Mouse (Mus musculus): ENCODE measurements around the gene Troap. TPM values are rescaled to one million over a fixed set of nuclear protein-coding genes. Genes with fewer than 3 reads are reported as not detected.
A peak's percentile ranks its signal among the peaks of the same experiment; 100 is the strongest.
"Not testable (repeated sequence)": the region's sequence is repeated elsewhere in the genome, so short reads cannot be mapped to it uniquely, and the experiment has no call there.

The Troap gene
- polyA plus RNA-seq, 1 experiment = 15.2 TPM

DNA sequence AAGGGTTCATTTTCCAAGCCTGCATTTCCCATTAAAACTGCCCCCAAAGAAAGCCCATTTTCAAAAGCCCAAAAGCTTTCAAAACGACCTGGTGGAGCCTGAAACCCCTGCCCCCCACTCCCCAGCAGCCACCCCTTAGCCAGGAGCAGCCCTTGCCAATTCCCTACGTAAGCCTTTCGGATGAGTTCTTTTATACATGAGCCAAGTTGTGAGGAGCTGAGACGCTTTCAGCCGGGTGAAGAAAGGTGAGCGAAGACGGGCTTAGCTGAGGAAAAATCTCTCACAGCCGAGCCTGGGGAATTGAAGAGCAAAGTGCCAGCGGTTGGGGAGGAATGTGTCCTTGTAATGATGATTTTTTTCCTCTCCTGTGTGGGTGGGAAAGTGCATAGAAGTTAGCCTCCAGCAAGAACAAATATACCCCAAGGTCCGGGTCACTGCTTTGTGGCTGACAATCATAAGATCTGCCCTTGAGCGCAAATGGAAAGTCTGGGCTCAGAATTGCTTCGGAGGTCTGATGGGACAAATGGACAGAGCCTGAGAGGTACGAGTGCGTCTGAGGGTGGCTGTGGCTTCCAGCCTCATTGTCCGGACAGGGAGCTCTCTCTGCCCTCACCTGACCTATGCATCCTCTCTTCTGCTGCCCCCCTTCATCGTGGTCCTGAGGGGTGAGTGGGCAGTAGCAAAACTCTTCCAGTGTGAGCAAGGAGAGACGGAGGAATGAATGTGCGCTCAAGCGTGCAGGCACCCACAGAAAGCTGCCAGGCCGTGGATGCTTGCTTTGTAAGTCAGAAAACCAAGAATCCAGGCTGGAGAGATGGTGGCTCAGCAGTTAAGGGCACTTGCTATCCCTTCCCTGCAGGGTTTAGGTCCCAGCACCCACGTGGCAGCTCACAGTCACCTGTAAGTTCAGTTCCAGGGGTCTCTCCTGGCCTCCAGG is 33.2 kb upstream of the Troap start:
- Histone ChIP-seq H3K36me3 (ENCODE audit: control insufficient read depth, insufficient read depth, low read length) (no peaks in the 10 kb centered on the region), H3K4me3 (ENCODE audit: control insufficient read depth, low read depth, low read length) (no peak overlapping the region), H3K27ac (ENCODE audit: control insufficient read depth, insufficient read depth, low read depth, low read length) (peak overlapping the region; percentile 64), H3K4me1 (ENCODE audit: control insufficient read depth, insufficient read depth, low read length) (peaks cover 8% of the 10 kb centered on the region), H3K27me3 (ENCODE audit: control insufficient read depth, insufficient read depth, low read length) (no peaks in the 10 kb centered on the region)
- no peak for TF ChIP-seq POLR2A (IDR thresholded peaks at IDR 0.05; ENCODE audit: control insufficient read depth, low read depth, low read length)
- no peak for TF ChIP-seq CTCF (IDR thresholded peaks at IDR 0.05; ENCODE audit: control insufficient read depth, insufficient read depth, insufficient replicate concordance, low read depth, low read length)

DNA sequence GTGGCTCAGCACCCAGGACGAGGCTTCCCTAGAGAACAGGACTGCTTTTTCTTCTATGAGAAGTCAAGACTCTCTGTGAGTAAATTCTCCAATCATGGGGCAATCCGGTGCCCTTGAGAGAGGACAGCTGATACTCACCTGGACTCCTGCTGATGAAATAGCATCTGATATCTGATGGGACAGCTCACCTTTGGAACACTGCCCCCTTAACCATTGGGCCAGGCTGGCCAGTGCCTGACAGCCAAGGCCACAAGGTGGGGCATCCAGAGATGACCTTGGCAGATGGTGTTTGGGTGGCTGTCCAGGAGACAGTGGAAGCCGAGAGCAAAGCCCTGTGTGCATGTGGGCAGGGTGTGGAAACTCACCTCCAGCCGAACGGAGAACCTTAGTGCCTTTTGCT is 32.0 kb upstream of the Troap start:
- no peak for TF ChIP-seq POLR2A (IDR thresholded peaks at IDR 0.05; ENCODE audit: control insufficient read depth, low read depth, low read length)
- Histone ChIP-seq H3K27me3 (ENCODE audit: control insufficient read depth, insufficient read depth, low read length) (no peaks in the 10 kb centered on the region), H3K4me1 (ENCODE audit: control insufficient read depth, insufficient read depth, low read length) (peaks cover 8% of the 10 kb centered on the region), H3K36me3 (ENCODE audit: control insufficient read depth, insufficient read depth, low read length) (no peaks in the 10 kb centered on the region), H3K4me3 (ENCODE audit: control insufficient read depth, low read depth, low read length) (no peak overlapping the region), H3K27ac (ENCODE audit: control insufficient read depth, insufficient read depth, low read depth, low read length) (no peak overlapping the region)

DNA sequence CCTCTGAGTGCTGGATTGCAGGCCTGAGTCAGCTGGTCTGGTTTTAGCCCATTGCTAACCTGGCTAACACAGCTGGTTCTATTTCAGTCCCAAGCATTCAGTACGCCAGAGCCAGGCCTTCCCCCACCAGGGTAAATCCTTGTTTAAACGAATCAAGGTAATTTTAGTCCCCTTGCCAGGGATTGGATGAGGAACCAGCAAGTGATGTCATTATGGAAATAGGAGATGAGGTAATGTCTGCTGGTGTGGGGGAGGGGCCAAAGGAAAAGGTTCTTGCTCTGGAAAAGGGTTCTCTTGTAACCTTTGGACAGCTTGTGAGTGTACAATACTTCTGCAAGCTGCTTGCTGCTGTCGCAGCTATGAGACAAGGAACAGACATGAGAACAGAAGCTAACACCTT is 29.5 kb upstream of the Troap start:
- no peaks in the 10 kb centered on the region for H3K36me3 ChIP-seq (ENCODE audit: control insufficient read depth, insufficient read depth, low read length)
- H3K27me3 ChIP-seq (ENCODE audit: control insufficient read depth, insufficient read depth, low read length) = no peaks in the 10 kb centered on the region
- H3K4me3 ChIP-seq (ENCODE audit: control insufficient read depth, low read depth, low read length) = no peak overlapping the region
- TF ChIP-seq CTCF (IDR thresholded peaks at IDR 0.05; ENCODE audit: control insufficient read depth, insufficient read depth, insufficient replicate concordance, low read depth, low read length) = no peak
- no peak for TF ChIP-seq POLR2A (IDR thresholded peaks at IDR 0.05; ENCODE audit: control insufficient read depth, low read depth, low read length)
- H3K4me1 ChIP-seq (ENCODE audit: control insufficient read depth, insufficient read depth, low read length) = peaks cover 7% of the 10 kb centered on the region
- no peak overlapping the region for H3K27ac ChIP-seq (ENCODE audit: control insufficient read depth, insufficient read depth, low read depth, low read length)

DNA sequence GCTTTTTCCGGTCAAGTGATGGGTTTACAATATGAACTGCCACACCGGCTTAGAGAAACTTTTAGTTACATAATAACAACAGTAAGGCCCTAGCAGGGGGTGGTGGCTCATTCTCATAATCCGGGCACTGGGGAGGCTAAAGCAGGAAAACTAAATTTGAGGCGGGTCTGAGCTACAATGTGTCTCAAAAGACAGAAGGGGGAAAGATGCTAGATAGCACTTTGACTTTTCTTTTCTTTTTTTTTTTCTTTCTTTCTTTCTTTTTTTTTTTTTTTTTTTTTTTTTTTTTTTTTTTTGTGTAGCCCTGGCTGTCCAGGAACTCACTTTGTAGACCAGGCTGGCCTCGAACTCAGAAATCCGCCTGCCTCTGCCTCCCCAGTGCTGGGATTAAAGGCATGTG is 28.6 kb upstream of the Troap start:
- not testable (repeated sequence) for H3K4me3 ChIP-seq (ENCODE audit: control insufficient read depth, low read depth, low read length); H3K36me3 ChIP-seq (ENCODE audit: control insufficient read depth, insufficient read depth, low read length); H3K4me1 ChIP-seq (ENCODE audit: control insufficient read depth, insufficient read depth, low read length)

DNA sequence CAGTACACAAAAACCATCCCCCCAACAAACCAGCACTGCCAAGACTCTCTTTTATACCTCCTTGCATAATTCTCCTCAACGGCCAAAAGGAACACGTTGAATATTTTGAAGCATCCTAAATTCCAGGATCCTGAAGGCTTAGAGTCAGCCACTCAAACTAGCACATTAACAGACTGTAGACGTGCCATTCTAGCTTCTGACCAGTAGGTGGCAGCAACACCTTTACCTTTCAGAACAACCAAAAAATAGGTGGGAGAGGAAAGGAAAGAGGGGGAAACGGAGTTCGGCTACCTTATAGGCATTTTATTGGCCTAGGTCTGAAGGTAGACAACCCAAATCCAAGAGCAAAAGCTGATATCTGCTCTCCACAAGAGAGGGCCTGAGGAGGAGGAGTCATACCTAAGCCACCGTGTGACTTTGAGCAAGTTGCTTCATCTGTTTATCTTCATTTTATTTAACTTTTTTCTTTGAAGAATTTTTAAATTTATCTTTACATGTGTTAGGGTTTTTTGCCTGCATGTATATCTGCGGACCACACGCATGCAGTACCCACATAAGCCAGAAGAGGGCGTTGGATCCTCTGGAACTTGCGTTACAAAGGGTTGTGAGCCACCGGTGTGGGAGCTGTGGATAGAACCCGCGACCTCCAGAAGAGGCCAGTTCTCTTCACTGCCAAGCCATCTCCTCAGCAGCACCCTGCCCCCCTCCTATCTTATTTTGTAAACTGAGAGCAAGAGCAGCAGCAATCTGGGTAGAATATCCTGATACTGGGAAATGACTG is 24.7 kb upstream of the Troap start:
- H3K27ac ChIP-seq (ENCODE audit: control insufficient read depth, insufficient read depth, low read depth, low read length) = no peak overlapping the region
- H3K4me1 ChIP-seq (ENCODE audit: control insufficient read depth, insufficient read depth, low read length) = no peaks in the 10 kb centered on the region
- no peaks in the 10 kb centered on the region for H3K27me3 ChIP-seq (ENCODE audit: control insufficient read depth, insufficient read depth, low read length)
- H3K36me3 ChIP-seq (ENCODE audit: control insufficient read depth, insufficient read depth, low read length) = no peaks in the 10 kb centered on the region
- TF ChIP-seq POLR2A (IDR thresholded peaks at IDR 0.05; ENCODE audit: control insufficient read depth, low read depth, low read length) = no peak
- peak; percentile 78; the same call in 1 of the 2 replicates for TF ChIP-seq CTCF (IDR thresholded peaks at IDR 0.05; ENCODE audit: control insufficient read depth, insufficient read depth, insufficient replicate concordance, low read depth, low read length)
- H3K4me3 ChIP-seq (ENCODE audit: control insufficient read depth, low read depth, low read length) = no peak overlapping the region

More for the DNA sequence above, 28.6 kb upstream of the Troap start:
- not testable (repeated sequence) for H3K27ac ChIP-seq (ENCODE audit: control insufficient read depth, insufficient read depth, low read depth, low read length); H3K27me3 ChIP-seq (ENCODE audit: control insufficient read depth, insufficient read depth, low read length)

DNA sequence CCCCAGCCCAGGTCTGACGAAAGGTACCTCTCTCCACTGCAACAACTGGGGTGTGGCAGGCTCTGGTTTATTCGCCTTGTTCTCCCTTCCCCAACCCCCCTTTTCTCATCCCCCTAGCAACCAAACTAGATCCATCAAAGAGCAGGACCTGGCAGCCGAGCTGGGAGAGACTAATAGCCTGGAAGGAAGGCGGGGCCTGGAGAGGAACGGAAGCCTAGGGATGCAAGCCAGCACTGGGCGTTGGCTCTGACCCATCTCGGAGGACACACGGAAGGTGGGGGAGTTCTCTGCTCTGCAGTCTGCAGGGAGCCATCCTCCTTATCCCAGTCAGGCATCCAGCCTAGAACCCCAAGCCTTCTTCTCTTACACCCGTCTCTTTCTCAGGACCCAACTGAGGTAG is 21.0 kb upstream of the Troap start:
- H3K4me3 ChIP-seq (ENCODE audit: control insufficient read depth, low read depth, low read length) = no peak overlapping the region

DNA sequence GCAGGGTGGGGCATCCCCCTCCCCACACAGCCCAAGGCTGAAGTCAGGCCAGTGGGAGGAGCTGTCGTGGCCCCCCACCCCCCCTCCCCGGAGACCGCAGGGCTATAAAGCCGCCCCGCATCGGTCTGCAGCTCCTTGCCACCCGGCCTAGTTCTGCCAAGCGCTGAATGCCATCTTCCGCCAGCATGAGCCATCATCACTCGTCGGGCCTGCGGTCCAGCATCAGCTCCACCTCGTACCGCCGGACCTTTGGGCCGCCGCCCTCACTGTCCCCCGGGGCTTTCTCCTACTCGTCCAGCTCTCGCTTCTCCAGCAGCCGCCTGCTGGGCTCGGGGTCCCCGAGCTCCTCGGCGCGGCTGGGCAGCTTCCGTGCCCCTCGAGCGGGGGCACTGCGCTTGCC is 19.3 kb upstream of the Troap start, which contains the start of gene Prph:
Gene Prph (plus strand): TSS at position 135 of the 400 bp plus-strand sequence.
- no peak for TF ChIP-seq POLR2A (IDR thresholded peaks at IDR 0.05; ENCODE audit: control insufficient read depth, low read depth, low read length)
- Histone ChIP-seq H3K36me3 (ENCODE audit: control insufficient read depth, insufficient read depth, low read length) (no peaks in the 10 kb centered on the region), H3K4me3 (ENCODE audit: control insufficient read depth, low read depth, low read length) (peak within 1 kb of the TSS; percentile 46), H3K27me3 (ENCODE audit: control insufficient read depth, insufficient read depth, low read length) (no peaks in the 10 kb centered on the region; the same call in none of the 2 replicates), H3K4me1 (ENCODE audit: control insufficient read depth, insufficient read depth, low read length) (peaks cover 18% of the 10 kb centered on the region), H3K27ac (ENCODE audit: control insufficient read depth, insufficient read depth, low read depth, low read length) (no peak within 1 kb of the TSS)

More for the DNA sequence above, 21.0 kb upstream of the Troap start:
- peaks cover 18% of the 10 kb centered on the region for H3K4me1 ChIP-seq (ENCODE audit: control insufficient read depth, insufficient read depth, low read length)
- H3K36me3 ChIP-seq (ENCODE audit: control insufficient read depth, insufficient read depth, low read length) = no peaks in the 10 kb centered on the region
- TF ChIP-seq POLR2A (IDR thresholded peaks at IDR 0.05; ENCODE audit: control insufficient read depth, low read depth, low read length) (no peak), CTCF (IDR thresholded peaks at IDR 0.05; ENCODE audit: control insufficient read depth, insufficient read depth, insufficient replicate concordance, low read depth, low read length) (no peak)
- H3K27me3 ChIP-seq (ENCODE audit: control insufficient read depth, insufficient read depth, low read length) = no peaks in the 10 kb centered on the region; the same call in none of the 2 replicates
- no peak overlapping the region for H3K27ac ChIP-seq (ENCODE audit: control insufficient read depth, insufficient read depth, low read depth, low read length)

All from testis, adult 2 months (tissue).